Mouse (Mus musculus) liver, embryonic 14.5 days (tissue): ENCODE data around the gene Nipsnap1. TPM values are rescaled to one million over a fixed set of nuclear protein-coding genes. Genes with fewer than 3 reads are reported as not detected.

Experiments used
- ATAC-seq: fragments of 200-750 bp; cut with Nextera tagmentation; 2 replicates; pipeline ENCODE4 v1.8.0; 2017; ENCODE audit warnings: moderate number of reproducible peaks, mild to moderate bottlenecking, moderate library complexity; ENCODE audit not compliant: insufficient read depth
- DNase-seq, 3 experiments: peaks; one replicate each; pipeline ENCODE4 v3.0.0-alpha.2; 2012 to 2013; ENCODE audit warnings: low read depth in 3 of 3, low spot score in 3 of 3
- H3K27ac ChIP-seq: fragments of 300-500 bp; sonication (generic); 2 replicates; pipeline ENCODE4 v1.5.1; 2014; ENCODE audit warnings: moderate library complexity, mild to moderate bottlenecking, control low read depth, inconsistent platforms
- H3K27me3 ChIP-seq: fragments of 300-500 bp; sonication (generic); 2 replicates; pipeline ENCODE4 v1.6.1; 2014; ENCODE audit warnings: mild to moderate bottlenecking, low read length, moderate library complexity; ENCODE audit not compliant: control insufficient read depth, insufficient read depth
- H3K36me3 ChIP-seq: fragments of 300-500 bp; sonication (generic); replicated peaks from 2 replicates; pipeline ENCODE4 v1.6.1; 2014; ENCODE audit warnings: low read depth; ENCODE audit not compliant: control insufficient read depth, insufficient read depth
- H3K4me1 ChIP-seq, 2 experiments: fragments of 200-500 bp in 1 of 2; fragments of 300-500 bp in 1 of 2; sonication (generic) in 1 of 2; replicated peaks; 2 replicates each; pipeline ENCODE4 v1.6.1; 2012 to 2014; ENCODE audit warnings: antibody characterized with exemption in 1 of 2, inconsistent platforms in 1 of 2, low read length in 1 of 2; ENCODE audit not compliant: control insufficient read depth in 2 of 2, insufficient read depth in 2 of 2
- H3K4me2 ChIP-seq: fragments of 300-500 bp; sonication (generic); 2 replicates; pipeline ENCODE4 v1.6.1; 2014; ENCODE audit warnings: low read depth, mild to moderate bottlenecking, control low read depth, moderate library complexity
- H3K4me3 ChIP-seq, 2 experiments: fragments of 200-500 bp in 1 of 2; fragments of 300-500 bp in 1 of 2; sonication (generic) in 1 of 2; 2 replicates each; pipeline ENCODE4 v1.5.1; 2012 to 2014; ENCODE audit warnings: low read depth in 2 of 2, low read length in 2 of 2, mild to moderate bottlenecking in 2 of 2, control low read depth in 1 of 2, inconsistent platforms in 1 of 2, moderate library complexity in 1 of 2; ENCODE audit not compliant: insufficient read depth in 1 of 2
- H3K9ac ChIP-seq: fragments of 300-500 bp; sonication (generic); replicated peaks from 2 replicates; pipeline ENCODE4 v1.6.1; 2014; ENCODE audit warnings: mild to moderate bottlenecking, control low read depth, moderate library complexity
- H3K9me3 ChIP-seq: fragments of 300-500 bp; sonication (generic); 2 replicates; pipeline ENCODE4 v1.6.1; 2016; ENCODE audit warnings: low read length, mixed read lengths; ENCODE audit not compliant: control insufficient read depth
- CTCF ChIP-seq: IDR thresholded peaks from 2 replicates; pipeline ENCODE4 v1.5.1; 2016; ENCODE audit warnings: antibody characterized with exemption, low read depth, control low read depth
- EP300 ChIP-seq: IDR thresholded peaks from 2 replicates; pipeline ENCODE4 v1.6.1; 2016; ENCODE audit warnings: antibody characterized with exemption, low read depth
- WGBS: fragments of 180-500 bp; shearing (Covaris S2); extraction: QIAGEN DNeasy Blood & Tissue Kit; methylation state at CpG from one replicate; pipeline ENCODE4 v1.1.7; 2014; ENCODE audit not compliant: insufficient replicate concordance; 5-methylcytosine and 5-hydroxymethylcytosine counted together
- polyA plus RNA-seq, 2 experiments: library from polyadenylated mRNA; depleted of rRNA in 1 of 2; stranded (reverse) in 1 of 2; unstranded in 1 of 2; fragments of >200 nt; fragmentation: Nextera tagmentation in 1 of 2; extraction: Ambion mirVana in 1 of 2; gene quantifications; 2 replicates each; pipeline versions ENCODE4 v1.2.1 to v1.2.3; 2012 to 2014

The Nipsnap1 gene
- polyA plus RNA-seq, 2 experiments = 41.9 to 63.4 TPM

- whole genome bisulfite sequencing = 77% methylated on average over 6 of the region's 6 CpGs
- no peak for ATAC-seq
- Histone ChIP-seq H3K27ac (no peak overlapping the region), H3K4me2 (no peak overlapping the region), H3K9ac (no peak overlapping the region), H3K4me1 (no peaks in the 10 kb centered on the region), H3K27me3 (no peaks in the 10 kb centered on the region), H3K36me3 (peaks cover 12% of the 10 kb centered on the region), H3K4me3 (no peak overlapping the region), H3K9me3 (no peaks in the 10 kb centered on the region)
- TF ChIP-seq EP300 (no peak), CTCF (no peak)
- DNase-seq = no peak
Measured at GRCm38 (mm10) chr11:4906231-4906630, 32.5 kb downstream of the Nipsnap1 start.

- no peaks in the 10 kb centered on the region for H3K9me3 ChIP-seq
- peak; percentile 86 for TF ChIP-seq CTCF
- TF ChIP-seq EP300 = no peak
- H3K36me3 ChIP-seq = no peaks in the 10 kb centered on the region; the same call in none of the 2 replicates
- no peak overlapping the region for H3K27ac ChIP-seq
- ATAC-seq = no peak
- 43% methylated on average over 1 of the region's 1 CpGs for WGBS
- H3K27me3 ChIP-seq = no peaks in the 10 kb centered on the region
- peak; percentile 35 to 44 (median 43) for DNase-seq
- H3K4me1 ChIP-seq = no peaks in the 10 kb centered on the region
- H3K9ac ChIP-seq = no peak overlapping the region
- H3K4me2 ChIP-seq = no peak overlapping the region
- H3K4me3 ChIP-seq = no peak overlapping the region
Measured at GRCm38 (mm10) chr11:4916068-4916467, 42.3 kb downstream of the Nipsnap1 start.

- no peak overlapping the region for H3K27ac ChIP-seq
- no peak for TF ChIP-seq EP300
- no peak for TF ChIP-seq CTCF
- H3K4me1 ChIP-seq = no peaks in the 10 kb centered on the region
- H3K27me3 ChIP-seq = no peaks in the 10 kb centered on the region
- no peak overlapping the region for H3K4me2 ChIP-seq
- ATAC-seq (no peak), DNase-seq (no peak)
- H3K9ac ChIP-seq = no peak overlapping the region
- H3K9me3 ChIP-seq = no peaks in the 10 kb centered on the region
- 77% methylated on average over 2 of the region's 2 CpGs for WGBS
- H3K36me3 ChIP-seq = no peaks in the 10 kb centered on the region; the same call in none of the 2 replicates
- H3K4me3 ChIP-seq = no peak overlapping the region
Measured at GRCm38 (mm10) chr11:4921281-4921680, 47.5 kb downstream of the Nipsnap1 start.

- Histone ChIP-seq H3K36me3 (no peaks in the 10 kb centered on the region; the same call in none of the 2 replicates), H3K27me3 (no peaks in the 10 kb centered on the region), H3K9ac (no peak overlapping the region), H3K9me3 (no peaks in the 10 kb centered on the region), H3K4me1 (no peaks in the 10 kb centered on the region), H3K4me2 (no peak overlapping the region), H3K4me3 (no peak overlapping the region), H3K27ac (no peak overlapping the region)
- no peak for DNase-seq
- 76% methylated on average over 7 of the region's 7 CpGs for WGBS
- TF ChIP-seq CTCF (no peak), EP300 (no peak)
- no peak for ATAC-seq
Measured at GRCm38 (mm10) chr11:4921751-4922150, 48.0 kb downstream of the Nipsnap1 start.

GRCm38 (mm10) chr11:4927224-4927623, 53.5 kb downstream of the Nipsnap1 start:
- Histone ChIP-seq H3K4me3 (no peak overlapping the region), H3K4me1 (no peaks in the 10 kb centered on the region), H3K27ac (no peak overlapping the region), H3K9me3 (no peaks in the 10 kb centered on the region), H3K4me2 (no peak overlapping the region), H3K36me3 (peaks cover 6% of the 10 kb centered on the region), H3K27me3 (no peaks in the 10 kb centered on the region), H3K9ac (no peak overlapping the region)
- no peak for ATAC-seq
- WGBS = 74% methylated on average over 3 of the region's 3 CpGs
- no peak for TF ChIP-seq EP300
- TF ChIP-seq CTCF = no peak
- DNase-seq = no peak
